Mouse (Mus musculus) liver, embryonic 18 days (tissue): ENCODE measurements around the gene Gm45753. TPM values are rescaled to one million over a fixed set of nuclear protein-coding genes. Genes with fewer than 3 reads are reported as not detected.

ENCODE experiments used
- polyA plus RNA-seq: library from polyadenylated mRNA; depleted of rRNA; stranded (reverse); fragments of >200 nt; gene quantifications from 2 replicates; pipeline ENCODE4 v1.2.3, GENCODE M21; 2012; rRNA removed

Gm45753 gene
- polyA plus RNA-seq, result 0.41 and 0.52 TPM in 2 replicates

DNA sequence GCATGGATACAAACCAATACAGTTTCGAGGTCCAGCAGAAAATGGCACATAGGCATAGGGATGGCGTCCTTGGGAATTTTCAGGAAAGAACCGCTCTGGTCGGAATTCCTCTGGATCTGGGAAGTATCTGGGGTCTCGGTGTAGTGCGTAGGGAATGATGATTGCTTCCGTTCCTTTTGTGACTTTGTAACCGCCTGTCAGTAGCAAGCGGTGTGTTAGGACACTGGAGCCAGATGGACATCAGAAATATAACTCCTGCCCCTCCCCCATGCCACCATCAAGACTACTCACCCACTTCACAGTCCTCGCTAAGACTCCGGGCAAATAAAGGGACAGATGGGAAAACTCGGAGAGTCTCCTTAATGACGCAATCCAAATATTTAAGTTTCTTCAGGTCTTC lies at the start of gene Gm45753:
Gm45753 (minus strand) TSS at position 101 of the 400 bp plus-strand sequence.

DNA sequence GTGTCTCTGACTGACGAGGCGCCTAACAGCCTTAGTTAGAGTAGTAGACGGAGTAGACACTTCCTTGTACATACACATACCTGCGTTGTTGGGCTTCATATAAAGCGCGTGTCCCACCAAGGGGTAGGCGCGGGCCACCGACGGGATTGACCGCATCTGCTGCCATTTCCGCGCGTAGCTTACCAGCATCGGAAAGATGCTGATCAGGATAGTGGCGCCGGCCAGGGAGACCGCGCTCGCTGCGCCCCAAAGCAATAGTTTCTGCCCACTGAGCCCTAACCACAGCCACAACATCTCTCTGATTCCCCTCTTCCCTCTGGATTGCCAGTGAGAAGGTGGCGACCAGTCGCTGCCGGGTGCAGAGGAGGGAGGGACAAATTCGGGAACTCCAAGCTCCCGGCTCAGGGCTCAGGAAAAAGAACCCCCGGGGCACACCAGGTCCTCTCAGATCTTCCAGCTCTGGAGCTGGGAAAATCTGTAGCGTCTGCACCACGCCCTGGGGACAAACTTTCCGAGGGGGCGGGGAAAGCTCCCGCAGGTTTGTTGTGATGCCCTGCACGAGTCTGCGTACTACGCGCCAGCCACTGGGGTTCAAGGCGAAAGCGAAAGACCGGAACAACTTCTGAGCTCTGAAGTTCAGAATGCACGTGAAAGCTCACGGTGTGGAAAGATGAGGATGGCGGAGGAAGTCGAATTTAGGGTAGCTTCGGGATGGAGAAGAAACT lies 24.6 kb upstream of the Gm45753 start, which contains the start of gene Cyp4v3:
Cyp4v3 (minus strand) TSS at position 532 of the 725 bp plus-strand sequence.

DNA sequence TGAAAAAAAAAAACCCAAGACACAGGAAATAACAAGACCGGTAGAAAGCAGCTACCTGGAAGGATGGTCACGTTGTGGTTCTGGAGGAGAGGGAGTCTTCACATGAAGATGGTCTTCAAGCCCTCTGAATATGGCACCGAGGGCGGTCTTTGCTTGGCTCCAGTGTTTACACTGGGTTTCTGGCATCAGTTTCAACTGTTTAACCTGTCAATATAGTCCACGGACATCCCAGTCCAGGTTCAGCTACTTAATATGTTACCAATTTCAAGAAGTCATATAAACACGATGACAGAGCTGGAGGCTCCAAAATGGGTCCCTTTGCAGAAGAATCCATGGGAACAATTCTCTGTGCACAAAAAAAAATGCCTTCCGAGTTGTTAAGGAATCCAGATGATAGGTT lies 13.6 kb downstream of the Gm45753 start, which contains the start of gene Klkb1:
Klkb1 (minus strand) TSS at position 173 of the 400 bp plus-strand sequence.

DNA sequence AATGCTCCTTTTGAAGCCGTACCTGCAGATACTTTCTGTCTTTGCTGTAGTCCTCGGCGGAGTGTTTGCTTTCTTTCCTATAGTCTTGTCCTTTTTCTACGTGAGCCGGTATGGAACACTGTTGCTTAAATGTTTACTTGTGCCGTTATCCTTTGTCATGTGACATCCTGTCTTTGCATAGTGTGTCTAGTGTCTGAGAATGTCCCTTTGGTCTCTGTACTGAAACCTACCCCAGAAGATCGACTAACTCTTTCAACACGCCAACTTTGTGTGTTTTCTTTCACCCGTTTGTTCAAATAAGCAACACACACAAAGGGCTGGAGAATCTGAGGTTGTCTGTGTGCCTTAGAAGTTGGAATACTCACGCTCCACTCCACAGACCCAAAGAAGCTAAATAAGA lies 46.3 kb downstream of the Gm45753 start, which contains the start of gene F11:
F11 (minus strand) TSS at position 112 of the 400 bp plus-strand sequence.

Other genes with a start within 250 kb of the Gm45753 start
- gene Mtnr1a, start 239.3 kb downstream of the Gm45753 start, polyA plus RNA-seq, result 0.04 TPM in 1 of 2 replicates, not detected in the other
- 73.9 and 77.5 TPM in 2 replicates for gene F11, start 46.4 kb downstream of the Gm45753 start, polyA plus RNA-seq
- 28.9 and 32.7 TPM in 2 replicates for gene Klkb1, start 13.6 kb downstream of the Gm45753 start, polyA plus RNA-seq
- gene Cyp4v3, start 24.8 kb upstream of the Gm45753 start, polyA plus RNA-seq, result 7.7 and 8.2 TPM in 2 replicates
- gene Fam149a, start 73.8 kb upstream of the Gm45753 start, polyA plus RNA-seq, result 1.4 and 1.5 TPM in 2 replicates
- 1.6 and 1.8 TPM in 2 replicates for gene Tlr3, start 102.6 kb upstream of the Gm45753 start, polyA plus RNA-seq
- gene Sorbs2, start 199.3 kb upstream of the Gm45753 start, polyA plus RNA-seq, result 8.7 and 9.3 TPM in 2 replicates